In the genomic region with DNA sequence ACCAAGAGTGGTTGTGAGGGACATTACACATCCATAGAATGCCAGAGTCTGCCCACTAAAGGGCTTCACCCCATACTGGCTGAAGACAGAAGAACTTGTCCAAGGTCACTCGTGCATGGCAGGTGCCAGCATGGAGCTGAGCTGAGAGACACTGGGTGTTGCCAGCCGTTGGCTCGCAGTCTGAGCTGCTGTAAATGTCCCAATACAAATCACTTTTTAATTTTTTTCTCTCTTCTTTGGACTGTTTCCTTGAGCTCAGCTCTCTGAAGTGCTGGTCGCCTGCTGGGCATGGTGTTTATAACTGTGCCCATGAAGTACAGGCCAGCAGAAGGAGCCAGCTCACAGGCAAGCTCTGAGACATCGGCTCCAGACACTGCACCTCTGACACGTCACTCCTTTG, we compare ENCODE assay signal across 20 mouse cellular contexts. TPM values are rescaled to one million over a fixed set of nuclear protein-coding genes. Genes with fewer than 3 reads are reported as not detected.
DNase-seq lines count a peak whose midpoint lies in the region; ATAC-seq lines count a peak whose summit lies in the region.
"Had no signal": no experiment of that assay in that cellular context is flagged by ENCODE, and none has a peak within 500 bp of the region (broad histone marks: within the 10 kb centered on the region; RNA-seq: fewer than 3 reads in every experiment).

No protein-coding gene starts in this region.

- 55% methylated on average over 6 of the region's 6 CpGs for WGBS in forebrain, embryonic 16.5 days
- WGBS in forebrain, embryonic 11.5 days, result 69% methylated on average over 6 of the region's 6 CpGs
- 57% methylated on average over 6 of the region's 6 CpGs for WGBS in hindbrain, embryonic 16.5 days
- 55% methylated on average over 6 of the region's 6 CpGs for WGBS in hindbrain, embryonic 14.5 days

- DNase-seq in forebrain, embryonic 11.5 days (ENCODE audit: low spot score), result no peak
- no peak for DNase-seq in hindbrain, embryonic 14.5 days (ENCODE audit: low spot score)
- peak; percentile 67 for DNase-seq in left cerebral cortex, postnatal 4 days
- no peak for DNase-seq in left cerebral cortex, adult 8-10 months (ENCODE audit: low spot score in 2 of 2)
- DNase-seq in brain, adult 2 months (ENCODE audit: low read depth, low spot score), result peak; percentile 55
- no peak for DNase-seq in urinary bladder, postnatal 25 days (ENCODE audit: low spot score)
- DNase-seq: adrenal gland, postnatal 25 days; cerebellum, adult 9-10 months; cerebellum, postnatal 25 days; gastrocnemius, postnatal 36 days; heart, adult 11 months had no signal

- H3K36me3 ChIP-seq in forebrain, embryonic 16.5 days (ENCODE audit: control insufficient read depth, insufficient read depth), result no peaks in the 10 kb centered on the region
- H3K36me3 ChIP-seq in forebrain, embryonic 11.5 days (ENCODE audit: control insufficient read depth, insufficient read depth, low read length), result no peaks in the 10 kb centered on the region
- peaks cover 2% of the 10 kb centered on the region; the same call in 1 of the 2 replicates for H3K36me3 ChIP-seq in hindbrain, embryonic 16.5 days (ENCODE audit: control insufficient read depth, insufficient read depth, low read length)
- 0 out of 2 replicates have a peak, but pooled peaks cover 4% of the 10 kb centered on the region for H3K36me3 ChIP-seq in hindbrain, embryonic 14.5 days (replicated peaks; ENCODE audit: control insufficient read depth, insufficient read depth)
- H3K36me3 ChIP-seq: embryonic facial prominence, embryonic 12.5 days; forebrain, embryonic 12.5 days; heart, embryonic 10.5 days had no signal

- no peak overlapping the region for H3K4me2 ChIP-seq in forebrain, embryonic 16.5 days (ENCODE audit: low read length)
- H3K4me2 ChIP-seq in forebrain, embryonic 11.5 days (ENCODE audit: low read depth, low read length, severe bottlenecking), result no peak overlapping the region
- H3K4me2 ChIP-seq in hindbrain, embryonic 16.5 days (ENCODE audit: low read length), result no peak overlapping the region
- no peak overlapping the region for H3K4me2 ChIP-seq in hindbrain, embryonic 14.5 days (replicated peaks)
- H3K4me2 ChIP-seq: embryonic facial prominence, embryonic 12.5 days; forebrain, embryonic 12.5 days had no signal

- no peak overlapping the region for H3K27ac ChIP-seq in forebrain, embryonic 16.5 days (ENCODE audit: low read length)
- no peak overlapping the region for H3K27ac ChIP-seq in forebrain, embryonic 11.5 days (ENCODE audit: low read depth, low read length)
- H3K27ac ChIP-seq in hindbrain, embryonic 16.5 days (ENCODE audit: low read depth, low read length), result no peak overlapping the region
- no peak overlapping the region for H3K27ac ChIP-seq in hindbrain, embryonic 14.5 days
- H3K27ac ChIP-seq: embryonic facial prominence, embryonic 12.5 days; forebrain, embryonic 12.5 days; heart, embryonic 10.5 days had no signal

- H3K4me3 ChIP-seq in forebrain, embryonic 16.5 days (replicated peaks; ENCODE audit: low read length), result no peak overlapping the region
- H3K4me3 ChIP-seq in forebrain, embryonic 11.5 days (ENCODE audit: low read depth, low read length), result no peak overlapping the region
- no peak overlapping the region for H3K4me3 ChIP-seq in hindbrain, embryonic 16.5 days (ENCODE audit: low read length)
- H3K4me3 ChIP-seq in hindbrain, embryonic 14.5 days (replicated peaks; ENCODE audit: low read length), result no peak overlapping the region
- H3K4me3 ChIP-seq: embryonic facial prominence, embryonic 12.5 days; forebrain, embryonic 12.5 days; heart, embryonic 10.5 days had no signal

- H3K9me3 ChIP-seq in forebrain, embryonic 16.5 days (ENCODE audit: control insufficient read depth, low read length), result no peaks in the 10 kb centered on the region
- no peaks in the 10 kb centered on the region for H3K9me3 ChIP-seq in forebrain, embryonic 11.5 days (ENCODE audit: control insufficient read depth, low read length)
- H3K9me3 ChIP-seq in hindbrain, embryonic 16.5 days (ENCODE audit: control insufficient read depth, low read length), result no peaks in the 10 kb centered on the region
- H3K9me3 ChIP-seq in hindbrain, embryonic 14.5 days (ENCODE audit: control insufficient read depth, low read length), result 0 out of 2 replicates have a peak, but pooled peaks cover 3% of the 10 kb centered on the region
- H3K9me3 ChIP-seq: embryonic facial prominence, embryonic 12.5 days; forebrain, embryonic 12.5 days had no signal

- peak; percentile 49; the same call in 1 of the 2 replicates for ATAC-seq in forebrain, embryonic 16.5 days
- ATAC-seq in forebrain, embryonic 11.5 days (replicated peaks; ENCODE audit: low FRiP score), result no peak
- peak; percentile 26; the same call in 1 of the 2 replicates for ATAC-seq in hindbrain, embryonic 16.5 days
- no peak for ATAC-seq in hindbrain, embryonic 14.5 days (ENCODE audit: low FRiP score)
- ATAC-seq: intestine, embryonic 16.5 days had no signal

- intact Hi-C loops in left cerebral cortex, postnatal 4 days (cut with DNase I), result no loop called here

- H3K9ac ChIP-seq in forebrain, embryonic 16.5 days (replicated peaks; ENCODE audit: low read depth, low read length), result no peak overlapping the region
- H3K9ac ChIP-seq in forebrain, embryonic 11.5 days (ENCODE audit: low read length), result no peak overlapping the region
- H3K9ac ChIP-seq in hindbrain, embryonic 16.5 days (ENCODE audit: low read depth, low read length), result no peak overlapping the region
- no peak overlapping the region for H3K9ac ChIP-seq in hindbrain, embryonic 14.5 days
- H3K9ac ChIP-seq: embryonic facial prominence, embryonic 12.5 days; forebrain, embryonic 12.5 days had no signal

- H3K4me1 ChIP-seq in forebrain, embryonic 16.5 days (replicated peaks; ENCODE audit: control insufficient read depth, insufficient read depth, low read length), result no peaks in the 10 kb centered on the region; the same call in 1 of the 2 replicates
- H3K4me1 ChIP-seq in forebrain, embryonic 11.5 days (replicated peaks; ENCODE audit: control insufficient read depth, insufficient read depth, low read length), result no peaks in the 10 kb centered on the region
- peaks cover 3% of the 10 kb centered on the region for H3K4me1 ChIP-seq in hindbrain, embryonic 16.5 days (ENCODE audit: control insufficient read depth, insufficient read depth, low read depth, low read length)
- H3K4me1 ChIP-seq in hindbrain, embryonic 14.5 days (replicated peaks; ENCODE audit: control insufficient read depth, insufficient read depth, low read length), result peaks cover 1% of the 10 kb centered on the region; the same call in 1 of the 2 replicates
- H3K4me1 ChIP-seq: embryonic facial prominence, embryonic 12.5 days had no signal

- H3K27me3 ChIP-seq in forebrain, embryonic 16.5 days (replicated peaks; ENCODE audit: control insufficient read depth, insufficient read depth, low read length), result peaks cover 5% of the 10 kb centered on the region
- peaks cover 9% of the 10 kb centered on the region for H3K27me3 ChIP-seq in forebrain, embryonic 11.5 days (ENCODE audit: control insufficient read depth, insufficient read depth, low read length)
- peaks cover 4% of the 10 kb centered on the region; the same call in 1 of the 2 replicates for H3K27me3 ChIP-seq in hindbrain, embryonic 16.5 days (replicated peaks; ENCODE audit: control insufficient read depth, insufficient read depth, low read length)
- peaks cover 10% of the 10 kb centered on the region for H3K27me3 ChIP-seq in hindbrain, embryonic 14.5 days (ENCODE audit: control insufficient read depth, insufficient read depth, low read length)

RNA-seq across cellular contexts. Expression of a gene that starts 6.6 kb away (rescaled TPM):
- polyA plus RNA-seq in forebrain, embryonic 16.5 days (2015; fragmentation: Nextera tagmentation; extraction: Ambion mirVana), result 0.39 and 0.52 TPM in 2 replicates
- 0.15 and 0.40 TPM in 2 replicates for polyA plus RNA-seq in forebrain, embryonic 11.5 days (2014; fragmentation: Nextera tagmentation; extraction: Ambion mirVana)
- 1.2 and 1.4 TPM in 2 replicates for polyA plus RNA-seq in hindbrain, embryonic 16.5 days (2015; fragmentation: Nextera tagmentation; extraction: Ambion mirVana)
- polyA plus RNA-seq in hindbrain, embryonic 14.5 days (2014; fragmentation: Nextera tagmentation; extraction: Ambion mirVana), result 2.9 and 4.3 TPM in 2 replicates
- total RNA-seq in left cerebral cortex, postnatal 4 days (2021), result 10 to 100 TPM; 47.4 to 53.8 TPM
- total RNA-seq in left cerebral cortex, adult 8-10 months (2022), result 100 to 1,000 TPM; 162 to 182 (median 166) TPM
- total RNA-seq: hematopoietic stem cell, adult 5-6 weeks had no signal
- polyA plus RNA-seq: heart, embryonic 10.5 days; intestine, embryonic 16.5 days had no signal

RNA-seq across cellular contexts. Expression of a gene that starts 18.8 kb away (rescaled TPM):
- 726 and 729 TPM in 2 replicates for polyA plus RNA-seq in forebrain, embryonic 16.5 days (2015; fragmentation: Nextera tagmentation; extraction: Ambion mirVana)
- polyA plus RNA-seq in forebrain, embryonic 11.5 days (2014; fragmentation: Nextera tagmentation; extraction: Ambion mirVana), result 551 and 582 TPM in 2 replicates
- 1,077 and 1,193 TPM in 2 replicates for polyA plus RNA-seq in hindbrain, embryonic 16.5 days (2015; fragmentation: Nextera tagmentation; extraction: Ambion mirVana)
- 930 and 976 TPM in 2 replicates for polyA plus RNA-seq in hindbrain, embryonic 14.5 days (2014; fragmentation: Nextera tagmentation; extraction: Ambion mirVana)
- total RNA-seq in left cerebral cortex, postnatal 4 days (2021), result 100 to 1,000 TPM; 486 to 495 TPM
- total RNA-seq in left cerebral cortex, adult 8-10 months (2022), result 100 to 1,000 TPM; 545 to 609 (median 570) TPM

RNA-seq across cellular contexts. Expression of a gene that starts 23.3 kb away (rescaled TPM):
- 47.1 and 50.0 TPM in 2 replicates for polyA plus RNA-seq in forebrain, embryonic 16.5 days (2015; fragmentation: Nextera tagmentation; extraction: Ambion mirVana)
- polyA plus RNA-seq in forebrain, embryonic 11.5 days (2014; fragmentation: Nextera tagmentation; extraction: Ambion mirVana), result 41.1 and 44.8 TPM in 2 replicates
- 37.1 and 50.6 TPM in 2 replicates for polyA plus RNA-seq in hindbrain, embryonic 16.5 days (2015; fragmentation: Nextera tagmentation; extraction: Ambion mirVana)
- 32.8 and 36.5 TPM in 2 replicates for polyA plus RNA-seq in hindbrain, embryonic 14.5 days (2014; fragmentation: Nextera tagmentation; extraction: Ambion mirVana)
- total RNA-seq in left cerebral cortex, postnatal 4 days (2021), result 10 to 100 TPM; 44.8 to 51.8 TPM
- 10 to 100 TPM; 47.9 to 56.7 (median 51.6) TPM for total RNA-seq in left cerebral cortex, adult 8-10 months (2022)

RNA-seq across cellular contexts. Expression of a gene that starts 31.8 kb away (rescaled TPM):
- 0.25 and 0.73 TPM in 2 replicates for polyA plus RNA-seq in forebrain, embryonic 16.5 days (2015; fragmentation: Nextera tagmentation; extraction: Ambion mirVana)
- 0.36 and 0.40 TPM in 2 replicates for polyA plus RNA-seq in forebrain, embryonic 11.5 days (2014; fragmentation: Nextera tagmentation; extraction: Ambion mirVana)
- 1.9 and 3.1 TPM in 2 replicates for polyA plus RNA-seq in hindbrain, embryonic 16.5 days (2015; fragmentation: Nextera tagmentation; extraction: Ambion mirVana)
- 1.4 and 1.6 TPM in 2 replicates for polyA plus RNA-seq in hindbrain, embryonic 14.5 days (2014; fragmentation: Nextera tagmentation; extraction: Ambion mirVana)
- total RNA-seq in left cerebral cortex, postnatal 4 days (2021), result 1 to 10 TPM; 1.3 to 1.7 TPM
- total RNA-seq in left cerebral cortex, adult 8-10 months (2022), result 1 to 10 TPM; 4.7 to 5.9 (median 5.8) TPM
- total RNA-seq: adrenal gland, postnatal 25 days; gastrocnemius, adult 8-10 months; gastrocnemius, postnatal 36 days; heart, postnatal 10 days; hematopoietic stem cell, adult 5-6 weeks had no signal
- polyA plus RNA-seq: intestine, embryonic 16.5 days had no signal

RNA-seq across cellular contexts. Expression of a gene that starts 34.2 kb away (rescaled TPM):
- 1.7 and 1.8 TPM in 2 replicates for polyA plus RNA-seq in forebrain, embryonic 16.5 days (2015; fragmentation: Nextera tagmentation; extraction: Ambion mirVana)
- polyA plus RNA-seq in forebrain, embryonic 11.5 days (2014; fragmentation: Nextera tagmentation; extraction: Ambion mirVana), result 0.81 and 0.92 TPM in 2 replicates
- 1.7 TPM in 2 replicates for polyA plus RNA-seq in hindbrain, embryonic 16.5 days (2015; fragmentation: Nextera tagmentation; extraction: Ambion mirVana)
- polyA plus RNA-seq in hindbrain, embryonic 14.5 days (2014; fragmentation: Nextera tagmentation; extraction: Ambion mirVana), result 1.5 and 1.8 TPM in 2 replicates
- total RNA-seq in left cerebral cortex, postnatal 4 days (2021), result 1 to 10 TPM; 2.6 to 3.3 TPM
- 1 to 10 TPM; 2.2 to 3.6 (median 3.2) TPM for total RNA-seq in left cerebral cortex, adult 8-10 months (2022)
- total RNA-seq: hematopoietic stem cell, adult 5-6 weeks had no signal

Comparison
In these comparisons a context has a peak if more than half of its experiments do, and no peak if none do; other contexts are left out.
1. ATAC-seq: peak in forebrain, embryonic 16.5 days (single experiment) and hindbrain, embryonic 16.5 days (single experiment); none in forebrain, embryonic 11.5 days (single experiment) and hindbrain, embryonic 14.5 days (single experiment).
2. DNase-seq: peak in left cerebral cortex, postnatal 4 days (single experiment) and brain, adult 2 months (single experiment); none in forebrain, embryonic 11.5 days (single experiment), hindbrain, embryonic 14.5 days (single experiment), left cerebral cortex, adult 8-10 months (0 of 2) and urinary bladder, postnatal 25 days (single experiment).